Mouse (Mus musculus) embryonic facial prominence, embryonic 14.5 days (tissue): ENCODE measurements around the gene Fkbp15. TPM values are rescaled to one million over a fixed set of nuclear protein-coding genes. Genes with fewer than 3 reads are reported as not detected.

ENCODE experiments used
- ATAC-seq: fragments of 200-750 bp; cut with Nextera tagmentation; 2 replicates; pipeline ENCODE4 v1.8.0; 2017; ENCODE audit warnings: low read depth, moderate number of reproducible peaks, moderate TSS enrichment
- DNase-seq: peaks from one replicate; pipeline ENCODE4 v3.0.0-alpha.2; 2015; ENCODE audit warnings: low spot score
- H3K27ac ChIP-seq: fragments of 300-500 bp; sonication (generic); replicated peaks from 2 replicates; pipeline ENCODE4 v1.5.1; 2014; ENCODE audit warnings: low read depth, mild to moderate bottlenecking, low read length, moderate library complexity
- H3K27me3 ChIP-seq: fragments of 300-500 bp; sonication (generic); replicated peaks from 2 replicates; pipeline ENCODE4 v1.6.1; 2014; ENCODE audit warnings: low read length; ENCODE audit not compliant: control insufficient read depth, insufficient read depth
- H3K36me3 ChIP-seq: fragments of 300-500 bp; sonication (generic); 2 replicates; pipeline ENCODE4 v1.6.1; 2014; ENCODE audit warnings: low read length, mixed read lengths; ENCODE audit not compliant: control insufficient read depth, insufficient read depth
- H3K4me1 ChIP-seq: fragments of 300-500 bp; sonication (generic); 2 replicates; pipeline ENCODE4 v1.6.1; 2014; ENCODE audit warnings: antibody characterized with exemption, low read length; ENCODE audit not compliant: control insufficient read depth, insufficient read depth
- H3K4me2 ChIP-seq: fragments of 300-500 bp; sonication (generic); 2 replicates; pipeline ENCODE4 v1.6.1; 2014; ENCODE audit warnings: low read depth, mild to moderate bottlenecking, low read length, moderate library complexity, mixed read lengths
- H3K4me3 ChIP-seq: fragments of 300-500 bp; sonication (generic); 2 replicates; pipeline ENCODE4 v1.5.1; 2014; ENCODE audit warnings: low read depth, mild to moderate bottlenecking, low read length
- H3K9ac ChIP-seq: fragments of 300-500 bp; sonication (generic); 2 replicates; pipeline ENCODE4 v1.6.1; 2014; ENCODE audit warnings: low read depth, mild to moderate bottlenecking, low read length, moderate library complexity, mixed read lengths
- H3K9me3 ChIP-seq: fragments of 300-500 bp; sonication (generic); 2 replicates; pipeline ENCODE4 v1.6.1; 2016; ENCODE audit warnings: low read length; ENCODE audit not compliant: control insufficient read depth
- WGBS: fragments of 180-500 bp; shearing (Covaris S2); extraction: QIAGEN DNeasy Blood & Tissue Kit; methylation state at CpG from one replicate; pipeline ENCODE4 v1.1.7; 2014; 5-methylcytosine and 5-hydroxymethylcytosine counted together
- polyA plus RNA-seq: library from polyadenylated mRNA; unstranded; fragments of >200 nt; fragmentation: Nextera tagmentation; extraction: Ambion mirVana; gene quantifications from 2 replicates; pipeline ENCODE4 v1.2.1, GENCODE M21; 2014

The Fkbp15 gene
- polyA plus RNA-seq, 1 experiment from 2014 or later: 25.2 TPM

- H3K9me3 ChIP-seq: no peaks in the 10 kb centered on the region
- no peak overlapping the region for H3K4me3 ChIP-seq
- no peak for ATAC-seq
- peaks cover 8% of the 10 kb centered on the region; the same call in 1 of the 2 replicates for H3K4me1 ChIP-seq
- H3K4me2 ChIP-seq: no peak overlapping the region
- H3K27me3 ChIP-seq: no peaks in the 10 kb centered on the region
- no peak for DNase-seq
- no peak overlapping the region for H3K27ac ChIP-seq
- H3K36me3 ChIP-seq: no peaks in the 10 kb centered on the region
- 80% methylated on average over 4 of the region's 4 CpGs for WGBS
- H3K9ac ChIP-seq: no peak overlapping the region
Observed at GRCm38 (mm10) chr4:62366291-62366690, 5.9 kb upstream of the Fkbp15 start.

DNA sequence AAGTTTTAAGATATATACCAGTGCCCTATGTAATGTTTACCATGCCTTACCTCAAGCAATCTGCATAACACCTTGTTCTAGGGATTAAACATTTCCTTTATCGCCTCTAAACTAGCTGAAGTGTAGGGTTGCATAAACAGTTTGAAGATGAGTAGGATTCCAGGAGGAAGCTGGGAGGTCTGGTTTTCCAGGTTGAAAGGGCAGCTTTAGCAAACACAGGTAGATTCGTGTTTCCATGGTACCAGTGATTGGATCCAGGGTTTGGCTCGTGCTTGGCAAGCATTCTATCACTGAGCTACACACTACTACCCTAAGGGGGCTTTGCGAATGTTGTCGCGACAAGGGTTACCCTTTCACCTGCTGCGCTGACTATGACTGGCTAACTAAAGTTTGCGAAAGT is 4.0 kb upstream of the Fkbp15 start:
- no peak for ATAC-seq
- no peak overlapping the region for H3K27ac ChIP-seq
- WGBS: 78% methylated on average over 8 of the region's 8 CpGs

GRCm38 (mm10) chr4:62362437-62362836 is 2.1 kb upstream of the Fkbp15 start:
- Histone ChIP-seq H3K4me3 (no peak overlapping the region), H3K36me3 (no peaks in the 10 kb centered on the region), H3K9ac (no peak overlapping the region), H3K27me3 (no peaks in the 10 kb centered on the region), H3K4me2 (no peak overlapping the region), H3K9me3 (no peaks in the 10 kb centered on the region), H3K4me1 (peaks cover 13% of the 10 kb centered on the region; the same call in 1 of the 2 replicates), H3K27ac (no peak overlapping the region)
- ATAC-seq (no peak), DNase-seq (no peak)
- 81% methylated on average over 2 of the region's 2 CpGs for WGBS

More for the DNA sequence above, 4.0 kb upstream of the Fkbp15 start:
- Histone ChIP-seq H3K27me3 (no peaks in the 10 kb centered on the region), H3K9me3 (no peaks in the 10 kb centered on the region), H3K4me1 (peaks cover 12% of the 10 kb centered on the region; the same call in 1 of the 2 replicates), H3K4me3 (no peak overlapping the region), H3K36me3 (no peaks in the 10 kb centered on the region), H3K9ac (no peak overlapping the region), H3K4me2 (no peak overlapping the region)
- no peak for DNase-seq

- no peaks in the 10 kb centered on the region for H3K9me3 ChIP-seq
- DNase-seq (no peak), ATAC-seq (no peak)
- H3K4me1 ChIP-seq: peaks cover 13% of the 10 kb centered on the region; the same call in 1 of the 2 replicates
- peak overlapping the region; percentile 77 for H3K9ac ChIP-seq
- H3K27me3 ChIP-seq: no peaks in the 10 kb centered on the region
- WGBS: 95% methylated on average over 1 of the region's 1 CpGs
- H3K4me3 ChIP-seq: peak overlapping the region; percentile 83
- no peak overlapping the region for H3K27ac ChIP-seq
- H3K4me2 ChIP-seq: peak overlapping the region; percentile 72
- 0 out of 2 replicates have a peak, but pooled peaks cover 2% of the 10 kb centered on the region for H3K36me3 ChIP-seq
Observed at GRCm38 (mm10) chr4:62361997-62362396, 1.6 kb upstream of the Fkbp15 start.

DNA sequence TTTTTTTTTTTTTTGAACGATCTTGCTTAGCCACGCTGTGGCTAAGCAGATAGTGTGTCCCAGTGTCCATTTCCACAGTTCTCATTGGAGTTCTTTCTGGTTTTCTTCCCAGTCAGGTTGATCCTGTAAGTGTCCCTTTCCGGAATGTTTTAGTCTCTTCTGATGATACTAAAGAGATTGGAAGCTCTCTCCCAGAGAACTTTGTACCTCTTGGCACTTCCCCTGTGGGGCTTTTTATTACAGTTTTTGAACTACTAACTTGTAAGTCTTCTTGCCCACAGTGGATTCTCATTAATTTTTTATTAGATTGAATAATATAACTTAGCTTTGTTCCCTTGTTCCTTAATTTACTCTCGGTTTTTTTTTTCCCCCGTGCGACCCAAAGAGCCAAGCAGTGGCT is 1.2 kb upstream of the Fkbp15 start:
- Histone ChIP-seq H3K4me2 (peak overlapping the region; percentile 72), H3K27ac (no peak overlapping the region), H3K36me3 (0 out of 2 replicates have a peak, but pooled peaks cover 7% of the 10 kb centered on the region), H3K9ac (peak overlapping the region; percentile 77), H3K4me3 (peak overlapping the region; percentile 83), H3K9me3 (no peaks in the 10 kb centered on the region), H3K4me1 (peaks cover 13% of the 10 kb centered on the region; the same call in 1 of the 2 replicates), H3K27me3 (no peaks in the 10 kb centered on the region)
- DNase-seq (no peak), ATAC-seq (no peak)
- WGBS: 46% methylated on average over 6 of the region's 6 CpGs

DNA sequence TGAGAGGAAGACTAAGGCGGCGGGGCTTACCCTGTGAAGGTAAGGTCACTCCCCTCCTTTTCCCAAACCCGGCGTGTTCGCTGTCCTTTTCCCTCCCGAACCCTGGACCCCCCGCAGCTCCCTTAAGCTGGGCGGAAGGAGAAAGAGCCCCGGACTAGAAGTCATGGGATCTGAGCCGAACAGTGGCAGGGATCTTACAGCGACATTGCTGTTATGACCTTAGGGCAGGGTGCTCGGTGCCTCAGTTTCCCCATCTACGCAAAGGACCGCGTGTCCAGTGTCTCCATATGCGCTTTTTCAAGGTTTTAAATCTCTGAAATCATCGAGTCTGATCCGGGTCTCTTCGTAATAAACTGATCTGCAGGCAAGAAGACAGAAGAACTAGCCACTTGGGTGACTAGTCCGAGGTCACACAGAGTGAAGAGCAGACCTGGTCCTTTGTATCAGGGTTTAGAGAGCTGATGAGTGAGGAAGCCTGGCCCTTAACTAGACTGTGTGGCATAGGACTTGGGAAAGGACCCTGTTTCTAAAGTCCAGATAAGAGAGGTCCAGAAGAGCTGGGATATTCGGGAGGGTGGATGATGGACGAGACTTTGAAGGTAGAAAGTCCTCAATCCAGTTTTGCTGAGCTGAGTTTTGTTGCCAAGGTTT is 582 bp upstream of the Fkbp15 start:
- Histone ChIP-seq H3K9ac (peak overlapping the region; percentile 77), H3K4me2 (peak overlapping the region; percentile 72), H3K9me3 (no peaks in the 10 kb centered on the region), H3K36me3 (0 out of 2 replicates have a peak, but pooled peaks cover 7% of the 10 kb centered on the region), H3K27ac (peak overlapping the region; percentile 40; the same call in 1 of the 2 replicates), H3K27me3 (no peaks in the 10 kb centered on the region), H3K4me1 (peaks cover 13% of the 10 kb centered on the region; the same call in 1 of the 2 replicates), H3K4me3 (peak overlapping the region; percentile 83)
- DNase-seq: no peak
- ATAC-seq: peak; percentile 62
- WGBS: under 1% methylated on average over 20 of the region's 22 CpGs

- ATAC-seq: no peak
- Histone ChIP-seq H3K4me2 (peak overlapping the region; percentile 70), H3K4me3 (peak overlapping the region; percentile 83), H3K9me3 (no peaks in the 10 kb centered on the region), H3K27me3 (no peaks in the 10 kb centered on the region), H3K36me3 (0 out of 2 replicates have a peak, but pooled peaks cover 7% of the 10 kb centered on the region), H3K4me1 (peaks cover 13% of the 10 kb centered on the region; the same call in 1 of the 2 replicates), H3K9ac (peak overlapping the region; percentile 79), H3K27ac (no peak overlapping the region)
- WGBS: 49% methylated on average over 7 of the region's 7 CpGs
- DNase-seq: no peak
Observed at GRCm38 (mm10) chr4:62359256-62359775, 1.0 kb downstream of the Fkbp15 start.

DNA sequence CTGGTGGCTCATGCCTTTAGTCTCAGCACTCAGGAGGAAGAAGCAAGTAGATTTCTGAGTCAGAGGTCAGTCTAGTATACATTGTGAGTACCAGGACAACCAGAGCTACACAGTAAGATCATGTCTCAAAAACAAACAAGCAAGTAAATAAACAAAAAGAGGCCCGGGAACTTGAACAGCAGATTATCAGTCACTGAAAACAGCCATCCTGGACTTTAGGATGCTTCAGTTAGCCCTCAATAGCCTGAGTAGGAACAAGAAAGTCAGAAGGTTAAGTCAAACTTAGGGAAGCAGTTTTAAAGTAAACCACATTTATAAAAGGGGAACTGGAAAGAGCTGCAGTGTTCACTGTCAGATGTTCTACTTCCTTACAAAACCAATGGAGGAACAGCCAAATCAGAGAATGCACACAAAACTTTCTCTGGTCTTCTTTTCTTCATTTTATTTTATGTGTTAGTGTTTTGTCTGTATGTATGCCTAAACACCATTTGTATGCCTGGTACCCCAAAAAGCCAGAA is 2.7 kb downstream of the Fkbp15 start:
- H3K4me1 ChIP-seq: peaks cover 13% of the 10 kb centered on the region; the same call in 1 of the 2 replicates
- no peak overlapping the region for H3K4me2 ChIP-seq
- ATAC-seq (no peak), DNase-seq (no peak)
- H3K36me3 ChIP-seq: 0 out of 2 replicates have a peak, but pooled peaks cover 7% of the 10 kb centered on the region
- H3K4me3 ChIP-seq: no peak overlapping the region
- no peaks in the 10 kb centered on the region for H3K9me3 ChIP-seq
- no peak overlapping the region for H3K27ac ChIP-seq
- no peak overlapping the region for H3K9ac ChIP-seq
- H3K27me3 ChIP-seq: no peaks in the 10 kb centered on the region
- 82% methylated on average over 1 of the region's 1 CpGs for WGBS
